Mouse (Mus musculus): Measurements from ENCODE around the gene Insl5.

Insl5 gene

DNA sequence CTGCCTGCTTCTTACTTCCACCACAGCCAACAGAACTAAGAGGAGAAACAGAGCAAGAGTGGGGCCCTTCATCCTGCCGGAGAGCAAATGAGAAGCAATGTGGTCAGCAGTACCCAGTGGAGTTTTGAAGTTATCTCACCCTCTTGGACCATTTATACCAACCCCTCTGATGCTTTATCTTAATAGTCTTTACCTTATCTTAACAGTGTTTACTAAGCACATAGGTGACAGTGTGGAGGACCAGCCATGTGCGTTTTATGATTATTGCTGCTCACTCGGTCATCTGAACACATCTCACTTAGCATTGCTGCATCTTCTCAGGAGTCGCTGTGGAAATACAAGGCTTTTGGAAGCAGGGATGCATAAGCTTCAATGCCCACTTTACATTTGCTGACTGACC is at the start of gene Insl5:
Gene Insl5, minus strand, starts transcription at position 222 of the 400 bp plus-strand sequence.
- no peak for DNase-seq

DNA sequence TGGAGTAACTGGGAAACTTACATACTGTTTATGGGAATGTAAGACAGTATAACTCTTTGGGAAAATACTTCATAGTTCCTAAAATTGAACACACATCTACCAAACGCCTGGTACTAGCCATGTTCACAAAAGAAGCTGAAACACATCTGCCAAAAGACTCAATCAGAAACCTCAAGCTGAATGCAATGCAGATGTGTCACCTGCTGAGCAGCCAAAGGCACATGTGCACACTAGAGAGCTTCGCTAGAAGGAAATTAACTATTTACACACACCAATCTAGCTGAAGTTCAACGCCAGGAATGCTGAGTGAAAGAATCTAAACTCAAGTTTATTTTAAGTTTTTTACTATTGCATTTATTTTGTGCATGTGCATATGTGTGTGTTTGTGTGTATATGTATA is 44.0 kb upstream of the Insl5 start:
- DNase-seq: no peak

DNA sequence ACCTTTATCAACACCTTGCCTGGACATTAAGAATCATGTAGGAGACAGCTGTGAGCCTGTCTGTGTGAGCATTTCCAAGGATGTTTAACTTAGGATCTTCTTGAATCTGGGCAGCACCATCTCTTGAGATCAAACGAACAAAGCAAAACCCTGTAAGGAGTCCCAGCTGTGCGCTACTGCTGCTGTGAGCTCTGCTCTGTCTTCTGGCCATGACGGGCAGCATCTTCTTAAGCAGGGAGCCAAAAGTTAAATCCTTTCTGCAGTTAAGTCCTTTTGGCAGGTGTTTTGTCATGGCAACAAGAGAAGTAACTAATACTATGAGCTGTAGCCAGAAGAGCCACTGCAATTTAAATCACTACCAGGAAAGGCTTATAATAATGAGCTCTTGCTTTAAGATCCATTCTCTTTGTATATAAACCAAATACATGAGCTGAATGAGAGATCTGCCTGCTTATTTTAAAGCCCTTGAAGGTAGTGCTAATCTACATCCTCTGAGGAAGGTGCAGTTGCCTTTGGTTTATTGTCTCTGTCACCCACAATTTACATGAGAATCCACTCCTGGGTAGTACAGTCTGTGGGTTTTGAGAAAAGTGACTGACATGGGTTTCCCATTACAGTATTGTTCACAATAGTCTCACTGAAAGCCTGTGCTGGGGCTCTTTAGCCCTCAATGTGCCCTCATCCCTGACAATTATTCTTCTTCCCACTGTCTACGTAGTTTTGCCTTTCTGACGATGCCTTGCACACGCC is 41.4 kb upstream of the Insl5 start:
- DNase-seq: no peak

DNA sequence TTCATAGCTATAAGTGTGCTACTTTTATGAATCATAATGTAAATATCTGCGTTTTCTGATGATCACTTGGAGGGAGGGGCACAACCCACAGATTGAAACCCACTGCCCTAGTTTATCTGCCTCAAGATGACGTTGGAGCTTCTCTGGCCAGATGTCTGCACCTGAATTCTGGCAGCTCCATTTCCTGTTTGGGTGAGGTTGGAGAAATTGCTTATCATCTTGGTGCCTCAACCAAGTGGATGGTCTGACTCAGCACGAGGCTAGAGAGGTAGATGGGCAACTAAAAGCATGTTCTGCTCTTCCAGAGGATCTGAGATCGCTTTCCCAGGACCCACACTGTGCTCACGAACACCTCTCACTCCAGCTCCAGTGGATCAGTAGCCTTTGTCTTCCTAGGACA is 38.3 kb upstream of the Insl5 start:
- DNase-seq: no peak

DNA sequence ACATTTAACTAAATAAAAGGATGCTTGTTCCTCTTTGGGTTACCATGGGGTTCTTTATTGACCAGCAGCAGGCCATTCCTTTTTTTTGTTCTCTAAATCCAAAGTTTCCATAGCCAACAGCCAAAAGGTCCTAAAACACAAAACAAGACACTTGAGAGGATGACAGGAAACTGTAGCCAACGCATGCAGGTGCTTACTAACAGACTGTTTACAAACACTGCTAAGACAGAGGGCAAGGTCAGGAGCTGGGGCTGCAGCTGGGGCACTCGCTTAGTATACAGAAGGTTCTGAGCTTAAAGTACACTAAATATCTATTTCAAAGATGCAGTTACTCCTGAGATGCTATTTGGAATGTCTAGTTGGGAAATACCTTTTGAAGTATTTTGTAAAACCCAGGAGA is 37.8 kb upstream of the Insl5 start:
- DNase-seq: no peak

DNA sequence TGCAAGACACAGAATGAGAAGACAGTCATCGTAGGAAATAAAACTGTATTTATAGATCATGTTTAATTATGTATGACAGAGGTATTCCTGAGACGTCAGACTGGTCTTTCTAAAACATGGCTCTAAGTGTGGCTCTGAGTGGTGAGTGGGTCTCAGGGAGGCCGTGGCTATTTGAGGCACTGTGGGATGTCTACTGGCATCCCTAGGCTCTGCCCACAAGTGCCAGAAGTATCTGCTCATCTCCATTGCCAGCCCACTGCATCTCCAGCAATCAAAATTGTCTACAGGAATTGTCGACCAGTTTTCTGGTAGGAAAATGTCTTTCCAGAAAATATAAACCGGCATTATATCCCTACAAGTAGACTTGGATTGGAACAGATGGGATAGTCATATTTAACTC is 30.3 kb upstream of the Insl5 start:
- DNase-seq: no peak

DNA sequence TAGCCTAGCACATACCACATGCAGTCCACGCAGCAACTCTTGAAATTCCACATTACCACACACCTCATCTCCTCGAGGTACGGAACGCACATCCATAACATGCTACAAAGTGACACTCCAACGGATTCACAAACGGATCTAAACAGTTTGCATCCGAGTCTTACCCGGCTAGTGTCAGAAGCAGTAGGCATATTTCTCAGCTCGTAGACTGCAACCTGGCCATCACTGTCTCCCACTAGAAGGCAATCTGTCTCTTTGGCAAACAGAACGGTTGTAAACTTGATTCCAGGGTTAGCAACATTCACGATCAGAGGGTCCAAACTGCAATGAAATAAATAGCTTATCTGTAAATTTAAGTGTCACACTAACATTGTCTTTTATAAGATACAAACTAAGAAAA is 21.4 kb upstream of the Insl5 start:
- no peak for DNase-seq

DNA sequence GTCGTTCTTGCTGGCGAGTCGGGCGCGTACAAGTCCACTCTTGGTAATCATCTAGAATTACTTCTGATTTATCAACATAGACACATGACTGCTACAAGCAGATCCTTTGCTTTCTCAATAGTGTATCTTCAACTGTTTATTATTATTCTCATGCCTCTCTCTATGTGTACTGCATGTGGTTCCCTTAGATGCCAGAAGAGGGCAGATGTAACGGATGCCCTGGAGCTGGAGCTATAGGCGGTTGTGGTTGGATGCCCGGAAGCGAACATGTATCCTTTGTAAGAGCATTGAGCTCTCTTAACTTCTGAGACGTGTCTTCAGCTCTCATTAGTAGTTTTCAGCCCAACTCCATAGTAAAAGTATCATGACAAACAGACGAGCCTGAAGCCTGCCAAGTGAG is 16.4 kb upstream of the Insl5 start:
- DNase-seq: no peak

DNA sequence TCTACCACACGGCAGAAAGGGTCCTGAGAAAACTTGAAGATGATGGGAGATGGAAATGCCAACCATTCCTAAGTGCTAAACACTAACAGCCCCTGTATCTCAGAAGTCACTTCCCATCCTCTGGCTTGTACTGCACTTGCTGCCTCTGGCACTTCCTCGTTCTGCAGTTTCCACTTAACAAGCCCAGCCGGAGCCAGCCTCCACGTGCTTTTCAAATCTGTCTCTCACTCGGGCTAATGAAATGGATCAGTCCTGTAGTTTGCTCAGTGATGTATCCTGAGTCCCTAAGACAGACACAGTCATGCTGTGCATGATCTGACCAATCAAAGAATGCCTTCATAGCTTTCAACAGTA is 13.2 kb upstream of the Insl5 start:
- DNase-seq: no peak

DNA sequence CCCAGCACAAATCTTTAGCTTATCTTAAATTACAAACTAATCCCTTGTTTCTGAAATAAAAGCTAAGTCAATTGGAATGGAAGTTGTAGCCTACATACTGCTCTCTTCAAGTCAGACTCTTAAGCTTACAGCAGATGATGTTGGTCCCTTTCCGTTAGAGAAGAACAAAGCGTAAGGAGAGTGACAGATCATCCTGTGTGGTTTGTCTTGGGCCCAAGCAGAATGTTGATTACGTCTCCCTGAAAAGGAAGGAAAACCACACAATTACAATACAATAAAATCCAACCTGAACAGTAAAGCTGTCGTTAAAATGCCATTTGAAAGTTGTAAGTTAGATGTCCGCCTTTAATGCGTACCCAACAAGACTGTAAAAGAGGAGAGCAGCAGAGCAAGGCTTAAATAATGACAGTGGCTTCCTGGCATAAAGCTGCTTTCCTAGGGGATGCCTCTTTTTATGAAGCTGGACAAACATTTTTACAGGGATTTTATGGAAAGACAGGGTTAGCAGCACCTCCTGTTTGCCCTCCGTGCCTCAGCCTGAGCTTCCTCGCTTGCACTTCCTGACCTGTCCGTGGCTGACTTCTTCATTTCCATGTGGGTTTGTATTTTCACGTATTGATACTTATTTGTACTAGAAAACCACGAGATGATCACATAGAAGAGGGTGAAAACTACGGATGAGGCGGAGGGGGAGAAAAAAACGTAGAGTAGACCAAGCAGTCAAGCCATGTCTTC is 12.6 kb upstream of the Insl5 start:
- DNase-seq: no peak

DNA sequence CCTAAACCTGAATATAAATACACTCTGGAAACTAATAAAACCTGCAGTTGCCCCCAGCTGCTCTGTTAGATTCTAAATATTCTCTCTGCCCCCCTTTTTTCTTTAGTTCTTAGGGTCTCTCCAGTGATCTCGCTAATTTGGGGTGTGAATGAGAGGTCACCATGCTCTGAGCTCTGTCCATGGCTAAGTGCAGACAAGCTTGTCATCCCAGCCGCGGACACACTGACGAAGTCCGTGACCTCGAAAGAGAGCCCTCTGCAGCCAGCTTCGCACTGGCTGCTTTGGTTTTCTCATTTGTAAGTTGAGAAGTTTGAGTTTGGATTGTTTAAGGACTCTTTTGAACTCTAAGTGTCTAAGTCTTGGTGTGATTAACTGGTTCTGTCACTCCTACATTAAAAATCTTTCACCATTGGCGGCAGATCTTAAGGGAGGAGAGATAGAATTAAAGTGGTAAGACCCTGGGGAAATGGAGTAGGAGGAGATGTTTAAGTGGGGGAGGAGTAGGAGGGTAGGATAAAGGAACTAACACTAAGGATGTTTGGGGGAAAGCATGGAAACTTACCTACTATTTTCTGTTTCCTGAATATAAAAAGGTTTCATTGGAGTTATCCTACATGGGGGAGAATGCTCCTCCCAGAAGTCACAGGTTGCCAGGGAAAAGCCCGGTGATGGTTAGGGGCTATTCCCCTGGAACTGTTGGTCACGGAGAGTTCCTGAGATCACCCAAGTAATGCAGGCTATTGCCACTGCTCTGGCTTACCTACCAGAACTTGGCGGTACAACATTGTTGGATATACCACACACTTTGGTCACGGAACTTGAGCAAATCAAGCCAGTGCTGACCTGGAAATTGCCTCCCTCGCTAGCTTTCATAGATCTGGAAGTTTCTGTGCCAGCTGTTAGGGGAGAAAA is 1.8 kb upstream of the Insl5 start:
- no peak for DNase-seq

DNA sequence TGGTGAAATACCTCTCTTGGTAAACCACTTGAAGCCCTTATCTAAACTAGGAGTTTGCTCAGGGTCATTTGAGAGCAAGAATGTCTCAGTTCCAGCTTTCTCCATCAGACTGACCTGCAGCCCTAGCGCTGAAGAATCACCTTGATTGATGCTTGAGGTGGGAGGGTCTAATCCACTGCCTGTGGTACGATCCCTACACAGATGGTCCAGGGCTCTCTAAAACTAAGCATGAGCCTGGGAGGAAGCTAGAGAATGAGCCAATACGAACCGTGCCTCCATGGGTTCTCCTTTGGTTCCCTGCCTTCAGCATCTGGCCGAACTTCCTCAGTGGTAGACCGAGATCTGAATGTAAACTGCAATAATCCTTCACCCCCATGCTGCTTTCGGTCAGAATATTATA is 1.1 kb upstream of the Insl5 start:
- no peak for DNase-seq

DNA sequence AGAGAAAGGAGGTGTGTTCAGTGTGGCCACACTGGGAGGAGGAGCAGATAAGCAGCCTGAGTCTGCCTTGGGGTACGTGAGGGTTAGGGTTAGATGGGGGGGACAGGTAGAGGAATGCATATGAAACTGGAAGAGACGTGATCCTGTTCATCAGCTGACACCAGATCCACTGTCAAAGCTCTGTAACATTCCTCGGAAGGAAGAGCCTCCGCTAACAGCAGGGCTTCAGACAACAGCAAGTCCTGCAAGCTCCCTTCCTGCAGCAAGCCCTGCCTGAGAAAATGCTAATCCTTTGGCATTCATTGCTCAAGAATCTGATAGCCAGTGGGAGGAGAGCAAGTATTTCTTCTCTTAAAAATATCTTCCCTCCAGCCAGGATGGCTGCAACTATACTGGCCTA is 13.2 kb downstream of the Insl5 start:
- no peak for DNase-seq

DNA sequence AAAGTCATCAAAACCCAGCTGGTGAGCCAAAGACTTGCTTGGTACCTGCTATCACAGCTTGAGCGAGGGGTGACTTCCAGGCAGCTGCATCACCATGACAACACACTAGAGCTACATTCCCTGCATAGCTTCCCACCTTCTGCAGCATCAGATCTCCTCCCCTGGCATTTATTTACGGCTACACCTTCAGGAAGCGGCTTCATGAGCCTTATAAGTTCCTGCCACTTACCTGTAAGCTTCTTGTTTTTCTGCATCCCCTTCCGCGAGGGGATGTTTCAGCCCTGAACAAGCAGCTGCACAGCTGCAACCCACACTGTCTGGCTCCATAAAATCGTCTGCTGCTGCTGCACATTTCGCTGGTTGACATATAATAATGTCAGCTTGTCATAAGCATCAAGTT is 14.8 kb downstream of the Insl5 start:
- DNase-seq: no peak

DNA sequence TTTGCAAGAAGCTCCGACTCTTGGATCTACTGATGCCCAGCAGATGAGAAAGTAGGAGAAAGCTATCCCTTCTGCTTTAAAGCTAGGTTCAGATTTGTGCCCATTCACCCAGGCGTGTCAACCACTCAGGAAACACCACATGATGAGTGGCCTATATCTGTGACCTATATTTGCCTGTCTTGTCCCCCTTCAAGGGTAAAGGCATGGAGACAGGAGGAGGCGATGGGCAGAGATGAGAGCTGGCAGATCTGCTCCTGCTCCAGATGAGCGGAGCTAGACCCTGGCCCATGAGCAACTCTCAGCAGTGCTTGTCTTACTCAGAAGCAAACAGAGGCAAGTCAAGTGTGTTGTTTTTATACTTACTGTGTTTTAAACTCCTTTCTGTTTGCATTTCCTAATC is 15.9 kb downstream of the Insl5 start:
- no peak for DNase-seq

DNA sequence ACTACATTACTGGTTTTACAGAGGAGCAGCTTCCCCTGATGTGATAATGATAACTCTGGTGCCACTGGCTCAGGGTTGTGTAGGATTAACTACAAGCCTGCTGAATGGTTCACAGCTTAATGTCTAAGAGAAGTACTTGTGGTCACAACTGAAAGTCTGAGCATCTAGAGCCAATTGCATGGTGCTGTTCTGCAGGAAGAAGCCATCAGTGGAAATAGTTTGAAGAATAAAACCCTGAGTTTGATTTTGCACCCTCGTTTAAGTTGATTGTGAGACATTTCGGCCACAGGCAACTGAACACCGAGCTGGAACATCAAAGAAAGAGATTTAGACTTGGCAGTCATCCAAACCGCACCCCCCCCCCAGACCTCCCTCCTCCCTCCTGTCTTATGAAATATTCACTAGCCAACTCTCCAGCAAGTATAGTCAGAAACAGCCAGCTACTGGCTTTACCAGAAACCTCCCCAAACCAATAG is 19.7 kb downstream of the Insl5 start:
- no peak for DNase-seq

DNA sequence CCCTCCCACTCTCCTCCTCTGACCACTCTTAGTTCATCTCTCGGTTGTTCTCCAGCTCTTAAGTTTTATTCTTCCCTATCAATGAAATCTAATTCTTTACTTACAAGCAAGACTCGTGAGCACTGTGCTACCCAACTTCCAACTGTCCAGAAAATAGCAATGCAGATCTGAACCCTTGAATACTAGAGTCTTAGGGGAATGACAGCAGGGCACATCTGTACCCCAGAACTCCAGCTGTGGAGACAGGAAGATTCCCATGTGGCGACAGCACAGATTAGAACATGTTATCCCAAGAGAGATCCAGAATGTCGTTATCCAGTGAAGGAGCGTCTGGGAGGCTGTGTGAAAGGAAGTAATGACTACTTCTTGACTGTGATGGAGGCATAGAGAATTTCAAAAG is 20.4 kb downstream of the Insl5 start:
- no peak for DNase-seq

DNA sequence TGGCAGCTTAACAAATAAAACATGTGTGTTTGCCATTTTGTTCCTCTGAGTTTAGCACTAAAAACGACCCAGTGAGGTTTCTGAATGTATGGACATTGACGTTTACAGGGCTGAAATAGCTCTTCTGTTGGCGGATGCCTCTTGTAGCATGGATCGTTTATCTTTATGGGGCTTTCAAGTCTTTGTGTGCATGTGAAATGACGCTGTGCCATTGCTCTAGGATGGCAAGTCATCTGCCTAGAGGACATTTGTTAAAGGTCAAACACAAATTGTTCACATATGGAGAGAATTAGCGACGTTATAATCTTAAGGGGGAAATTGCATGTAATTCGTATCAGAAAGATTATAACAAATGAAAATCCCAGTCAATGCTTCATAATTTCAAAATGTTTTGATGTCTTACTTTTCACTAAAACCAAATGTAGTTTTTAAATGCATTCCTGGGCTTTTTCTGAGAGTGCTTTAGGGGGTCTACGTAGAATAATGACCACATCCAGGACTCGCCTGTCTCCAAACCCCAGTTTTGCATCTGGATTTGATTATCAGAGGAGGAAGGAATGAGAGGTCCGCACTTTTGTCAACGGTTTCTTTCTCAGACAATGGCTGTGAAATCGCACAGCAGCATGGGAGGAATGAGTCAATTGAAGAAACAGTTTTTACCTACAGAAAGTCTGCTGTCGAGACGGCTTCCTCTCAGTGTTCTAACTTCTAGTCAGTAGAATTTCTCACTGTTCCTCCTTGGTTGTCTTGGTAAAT is 21.3 kb downstream of the Insl5 start:
- no peak for DNase-seq

DNA sequence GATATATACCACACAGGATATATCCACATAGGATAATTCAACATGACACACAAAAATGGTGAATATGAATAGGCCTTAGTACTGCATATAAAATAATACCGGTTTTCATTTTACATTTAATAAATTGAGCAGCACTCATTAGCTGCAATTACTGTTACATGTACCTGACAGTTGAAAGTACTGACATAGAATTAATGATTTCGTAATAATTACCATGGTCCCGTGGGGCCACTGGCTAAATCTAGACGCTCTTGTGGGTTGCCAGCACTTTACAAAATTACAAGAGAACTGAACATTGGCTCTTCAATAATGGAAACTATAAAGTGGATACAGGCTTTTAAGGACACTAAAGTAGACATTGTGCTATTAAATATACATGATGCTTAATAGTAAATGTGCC is 22.0 kb downstream of the Insl5 start:
- DNase-seq: no peak

DNA sequence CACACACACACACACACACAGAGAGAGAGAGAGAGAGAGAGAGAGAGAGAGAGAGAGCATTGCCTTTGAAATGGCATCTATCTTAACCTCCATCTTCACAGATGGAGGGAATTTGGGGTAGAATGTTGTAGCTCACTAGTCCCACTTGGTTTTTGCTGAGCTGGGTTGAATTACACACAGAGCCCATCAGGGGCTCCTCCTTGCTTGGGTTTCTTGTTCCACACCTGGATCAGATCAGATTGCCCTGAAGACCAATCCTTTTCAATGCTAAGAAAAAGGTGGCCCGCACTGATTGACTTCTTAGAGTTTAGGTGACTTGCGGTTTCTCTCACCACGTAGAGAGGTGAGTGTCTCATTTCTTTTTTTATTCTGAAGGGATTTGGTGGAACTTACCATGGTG is 35.0 kb downstream of the Insl5 start:
- no peak for DNase-seq

DNA sequence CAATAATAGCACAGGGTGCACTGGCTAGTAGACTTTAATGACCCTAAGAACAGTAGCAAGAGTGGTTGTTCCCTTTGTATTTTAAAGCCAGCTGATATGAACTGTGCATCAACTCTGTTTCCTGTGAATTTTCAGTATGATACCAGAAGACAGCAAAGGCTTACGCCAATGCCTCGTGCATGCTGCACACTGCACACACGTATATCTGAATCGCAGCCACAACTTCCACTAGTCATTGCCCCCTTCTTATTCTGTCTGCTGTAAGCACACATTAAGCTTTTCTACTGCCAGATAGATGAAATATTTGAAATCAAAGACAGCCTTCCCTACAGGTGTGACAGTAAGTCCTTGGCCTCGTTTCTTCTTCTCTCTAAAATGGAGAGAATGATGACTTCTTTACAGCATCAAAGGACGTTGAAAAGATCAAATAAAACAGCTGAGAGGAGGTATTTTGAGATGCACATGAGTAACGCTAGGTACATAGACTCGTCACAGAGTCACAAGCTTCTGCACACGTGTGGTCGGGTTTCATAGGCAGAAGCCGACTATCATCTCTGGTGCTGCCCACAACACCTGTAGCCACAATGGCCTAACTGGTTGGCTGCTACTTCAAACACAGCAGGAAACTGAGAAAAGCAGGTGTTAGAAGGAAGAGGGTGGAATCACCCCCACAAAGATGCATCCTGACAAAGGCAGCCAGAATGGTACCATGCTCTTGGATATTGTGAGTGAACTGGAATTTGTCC is 35.9 kb downstream of the Insl5 start:
- DNase-seq: no peak

DNA sequence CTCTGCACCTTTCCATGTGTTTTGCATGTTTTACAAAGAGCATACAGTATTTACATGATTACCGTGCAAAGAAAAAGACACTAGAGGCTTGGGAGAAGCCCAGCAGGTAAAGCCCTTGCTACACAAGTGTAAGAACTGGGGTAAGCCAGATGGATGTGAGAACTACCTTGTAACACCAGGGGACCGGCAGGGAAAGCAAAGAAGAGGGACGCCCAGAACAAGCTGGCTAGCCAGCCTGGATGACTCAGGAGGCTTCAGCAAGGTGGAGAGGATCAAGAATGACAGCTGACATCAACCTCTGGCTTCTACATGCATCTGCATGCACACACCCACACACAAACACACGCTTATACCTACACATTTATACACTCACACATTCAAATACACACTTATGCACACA is 36.6 kb downstream of the Insl5 start:
- DNase-seq: no peak
